In genomic region chr3:41606330-41606664, GRCm38 (mm10) we compare ENCODE assay signal across 10 mouse cellular contexts. TPM values are rescaled to one million over a fixed set of nuclear protein-coding genes. Genes with fewer than 3 reads are reported as not detected.
DNase-seq lines count a peak whose midpoint lies in the region; ATAC-seq and TF ChIP-seq lines count a peak whose summit lies in the region.
"Had no signal": no experiment of that assay in that cellular context is flagged by ENCODE, and none has a peak within 500 bp of the region (broad histone marks: within the 10 kb centered on the region; RNA-seq: fewer than 3 reads in every experiment).

No protein-coding gene starts in this region.

- intact Hi-C loops in gastrocnemius, adult 2 months (cut with DNase I) = no loop called here

- H3K4me3 ChIP-seq in gastrocnemius, adult 2 months = no peak overlapping the region
- H3K4me3 ChIP-seq in liver, embryonic 11.5 days (ENCODE audit: low read depth, low read length) = no peak overlapping the region
- H3K4me3 ChIP-seq in G1E (ENCODE audit: low read depth, low read length) = no peak overlapping the region
- H3K4me3 ChIP-seq in neural tube, embryonic 12.5 days = no peak overlapping the region
- H3K4me3 ChIP-seq: embryonic facial prominence, embryonic 10.5 days had no signal

- TF ChIP-seq CTCF in gastrocnemius, adult 2 months (IDR thresholded peaks at IDR 0.05) = peak; percentile 64
- 0 out of 2 replicates have a peak, but pooled peaks have one; percentile 19 for TF ChIP-seq CTCF in G1E (IDR thresholded peaks at IDR 0.05; ENCODE audit: low read depth, low read length)

- no peaks in the 10 kb centered on the region for H3K27me3 ChIP-seq in liver, embryonic 11.5 days (replicated peaks; ENCODE audit: control insufficient read depth, insufficient read depth, low read length)
- no peaks in the 10 kb centered on the region for H3K27me3 ChIP-seq in G1E (ENCODE audit: insufficient read depth, low read length)
- H3K27me3 ChIP-seq in neural tube, embryonic 12.5 days (replicated peaks) = no peaks in the 10 kb centered on the region

- H3K9me3 ChIP-seq in liver, embryonic 11.5 days (ENCODE audit: control insufficient read depth, low read length) = no peaks in the 10 kb centered on the region
- no peaks in the 10 kb centered on the region for H3K9me3 ChIP-seq in G1E (replicated peaks)
- no peaks in the 10 kb centered on the region for H3K9me3 ChIP-seq in neural tube, embryonic 12.5 days
- H3K9me3 ChIP-seq: embryonic facial prominence, embryonic 10.5 days had no signal

- H3K4me2 ChIP-seq in liver, embryonic 11.5 days = no peak overlapping the region
- no peak overlapping the region for H3K4me2 ChIP-seq in neural tube, embryonic 12.5 days (replicated peaks)

- H3K9ac ChIP-seq in liver, embryonic 11.5 days (ENCODE audit: low read depth, low read length) = no peak overlapping the region
- no peak overlapping the region for H3K9ac ChIP-seq in neural tube, embryonic 12.5 days

- no peaks in the 10 kb centered on the region for H3K4me1 ChIP-seq in liver, embryonic 11.5 days (replicated peaks; ENCODE audit: control insufficient read depth, insufficient read depth, low read length)
- peaks cover 37% of the 10 kb centered on the region for H3K4me1 ChIP-seq in G1E (ENCODE audit: insufficient read depth, low read depth, low read length)
- H3K4me1 ChIP-seq in neural tube, embryonic 12.5 days = peaks cover 8% of the 10 kb centered on the region

- no peak overlapping the region for H3K27ac ChIP-seq in gastrocnemius, adult 2 months
- H3K27ac ChIP-seq in liver, embryonic 11.5 days (ENCODE audit: low read depth, low read length) = no peak overlapping the region
- no peak overlapping the region for H3K27ac ChIP-seq in neural tube, embryonic 12.5 days
- H3K27ac ChIP-seq: embryonic facial prominence, embryonic 10.5 days had no signal

- DNase-seq in gastrocnemius, adult 2 months = no peak
- no peak for DNase-seq in gastrocnemius, adult 18-20 months (ENCODE audit: low spot score)
- peak; percentile 28 for DNase-seq in liver, embryonic 11.5 days (ENCODE audit: low spot score)
- DNase-seq in liver (no peak), G1E (ENCODE audit: low spot score) (no peak), MN1 (ENCODE audit: low spot score) (no peak)
- DNase-seq in urinary bladder, adult 2 months (ENCODE audit: low spot score) = no peak
- DNase-seq: kidney, postnatal 4 days had no signal

- peaks cover 14% of the 10 kb centered on the region; the same call in 1 of the 2 replicates for H3K36me3 ChIP-seq in liver, embryonic 11.5 days (ENCODE audit: control insufficient read depth, insufficient read depth, low read length)
- peaks cover 100% of the 10 kb centered on the region for H3K36me3 ChIP-seq in G1E (replicated peaks)
- peaks cover 39% of the 10 kb centered on the region for H3K36me3 ChIP-seq in neural tube, embryonic 12.5 days

- no peak for ATAC-seq in liver, embryonic 11.5 days (replicated peaks; ENCODE audit: low FRiP score)
- ATAC-seq in G1E (ENCODE audit: extremely low read depth, insufficient number of reproducible peaks, low FRiP score, poor library complexity, severe bottlenecking) = no peak
- ATAC-seq in neural tube, embryonic 12.5 days (ENCODE audit: low FRiP score, low read depth) = 0 out of 2 replicates have a peak, but pooled peaks have one; percentile 11

- 90% methylated on average over 4 of the region's 4 CpGs for WGBS in liver, embryonic 11.5 days
- 87% methylated on average over 4 of the region's 4 CpGs for WGBS in neural tube, embryonic 12.5 days

RNA-seq across cellular contexts. Expression of gene Jade1, which starts 50.8 kb away (rescaled TPM):
- 10 to 100 TPM; 17.5 to 24.2 TPM for total RNA-seq in gastrocnemius, adult 2 months (2021)
- 10 to 100 TPM; 17.7 to 19.4 TPM for total RNA-seq in gastrocnemius, adult 18-20 months (2021)
- 16.7 and 18.6 TPM in 2 replicates for polyA plus RNA-seq in liver, embryonic 11.5 days (2014; fragmentation: Nextera tagmentation; extraction: Ambion mirVana)
- total RNA-seq in G1E (2014; fragmentation: Nextera tagmentation) (129 and 146 TPM in 2 replicates), G1E (2017) (138 and 159 TPM in 2 replicates)
- 48.2 and 63.7 TPM in 2 replicates for polyA plus RNA-seq in G1E (2012)
- 14.0 and 14.4 TPM in 2 replicates for polyA plus RNA-seq in neural tube, embryonic 12.5 days (2016; fragmentation: Nextera tagmentation; extraction: Ambion mirVana)
- 17.1 and 19.3 TPM in 2 replicates for polyA plus RNA-seq in urinary bladder, adult 2 months (2012; rRNA removed)
